Mouse (Mus musculus) megakaryocyte, embryonic 14.5 days (primary cell): ENCODE measurements around the gene Nrarp. TPM values are rescaled to one million over a fixed set of nuclear protein-coding genes. Genes with fewer than 3 reads are reported as not detected.
A peak's percentile ranks its signal among the peaks of the same experiment; 100 is the strongest.

Experiments
- H3K27me3 ChIP-seq: replicated peaks from 2 replicates; pipeline ENCODE3; 2012; ENCODE audit warnings: inconsistent platforms
- H3K36me3 ChIP-seq: replicated peaks from 2 replicates; pipeline ENCODE3; 2012; ENCODE audit warnings: low read length, inconsistent platforms, mixed read lengths
- H3K4me1 ChIP-seq: 2 replicates; pipeline ENCODE4 v1.6.1; 2012; ENCODE audit warnings: inconsistent platforms
- H3K4me3 ChIP-seq: replicated peaks from 2 replicates; pipeline ENCODE3; 2012; ENCODE audit warnings: moderate library complexity, mild to moderate bottlenecking, inconsistent platforms
- H3K9me3 ChIP-seq: 2 replicates; pipeline ENCODE4 v1.6.1; 2012; ENCODE audit warnings: inconsistent platforms
- FLI1 ChIP-seq: IDR thresholded peaks from 2 replicates; pipeline ENCODE4 v1.6.1; 2012; ENCODE audit warnings: low read length, inconsistent platforms, mixed read lengths
- GATA1 ChIP-seq: IDR thresholded peaks from 3 replicates; pipeline ENCODE4 v1.6.1; 2012; ENCODE audit warnings: mixed read lengths, low read length, inconsistent platforms, borderline replicate concordance
- polyA plus RNA-seq: library from polyadenylated mRNA; stranded (reverse); fragments of >175 nt; gene quantifications from 2 replicates; pipeline ENCODE4 v1.2.3, GENCODE M21; 2012; ENCODE audit warnings: low replicate concordance; ENCODE audit not compliant: insufficient read depth

Gene Nrarp
- polyA plus RNA-seq, 1 experiment = 8.1 TPM

DNA sequence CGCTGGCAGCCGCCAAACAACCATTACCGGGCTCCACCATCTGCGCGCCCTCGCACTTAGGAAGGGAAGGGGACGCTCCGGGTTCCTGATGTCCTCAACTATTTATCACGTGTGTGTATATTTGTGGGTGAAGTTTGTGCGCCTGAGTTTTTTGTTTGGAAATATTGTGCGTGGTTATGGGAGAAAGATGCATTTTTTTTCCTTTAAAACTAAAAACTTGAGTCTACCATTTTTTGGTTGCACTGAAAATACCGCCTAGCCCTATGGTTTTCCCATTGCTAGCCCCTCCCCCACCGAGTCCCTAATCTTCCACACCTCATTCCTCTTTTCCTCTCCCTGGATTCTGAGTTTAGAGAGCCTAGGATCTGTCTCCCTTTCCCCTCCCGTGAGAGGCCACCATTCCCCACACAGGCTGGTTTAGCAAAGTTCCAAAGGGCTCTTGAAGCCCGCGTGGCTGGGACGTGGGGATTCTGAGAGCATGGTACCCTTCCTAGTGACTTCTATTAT, 1.4 kb downstream of the Nrarp start:
- Histone ChIP-seq H3K9me3 (no peaks in the 10 kb centered on the region), H3K36me3 (peaks cover 10% of the 10 kb centered on the region), H3K4me3 (peak overlapping the region; percentile 96), H3K4me1 (peaks cover 95% of the 10 kb centered on the region), H3K27me3 (peaks cover 60% of the 10 kb centered on the region)
- no peak for TF ChIP-seq FLI1
- TF ChIP-seq GATA1 = no peak

DNA sequence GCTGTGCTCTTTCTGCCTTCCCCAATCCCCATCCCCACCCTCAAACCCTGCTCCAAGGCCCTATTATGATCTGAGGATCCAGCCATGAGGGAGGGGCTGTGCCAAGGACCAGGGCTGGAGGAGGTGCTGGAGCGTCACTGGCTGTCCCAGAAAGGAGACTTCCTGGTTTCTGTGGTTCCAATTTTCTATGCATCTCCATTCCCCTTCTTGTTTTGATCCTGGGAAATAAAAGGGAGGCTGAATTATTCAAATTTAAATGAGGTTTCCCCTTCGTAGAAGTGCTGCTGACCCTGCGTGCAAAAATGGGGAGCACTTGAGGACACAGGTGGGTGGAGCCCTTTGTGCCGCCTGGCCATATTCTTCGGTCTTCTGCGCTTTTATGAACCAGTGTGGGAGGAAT, 2.1 kb downstream of the Nrarp start:
- Histone ChIP-seq H3K36me3 (peaks cover 14% of the 10 kb centered on the region), H3K4me1 (peaks cover 91% of the 10 kb centered on the region), H3K4me3 (peak overlapping the region; percentile 96), H3K9me3 (no peaks in the 10 kb centered on the region), H3K27me3 (peaks cover 53% of the 10 kb centered on the region)
- TF ChIP-seq GATA1 = no peak
- no peak for TF ChIP-seq FLI1

- no peak for TF ChIP-seq FLI1
- no peak for TF ChIP-seq GATA1
- peak overlapping the region; percentile 56 for H3K4me3 ChIP-seq
- peaks cover 84% of the 10 kb centered on the region for H3K4me1 ChIP-seq
- peaks cover 46% of the 10 kb centered on the region for H3K27me3 ChIP-seq
- peaks cover 14% of the 10 kb centered on the region for H3K36me3 ChIP-seq
- H3K9me3 ChIP-seq = no peaks in the 10 kb centered on the region
These were observed 2.8 kb downstream of the Nrarp start for GRCm38 (mm10) chr2:25183336-25183735.

DNA sequence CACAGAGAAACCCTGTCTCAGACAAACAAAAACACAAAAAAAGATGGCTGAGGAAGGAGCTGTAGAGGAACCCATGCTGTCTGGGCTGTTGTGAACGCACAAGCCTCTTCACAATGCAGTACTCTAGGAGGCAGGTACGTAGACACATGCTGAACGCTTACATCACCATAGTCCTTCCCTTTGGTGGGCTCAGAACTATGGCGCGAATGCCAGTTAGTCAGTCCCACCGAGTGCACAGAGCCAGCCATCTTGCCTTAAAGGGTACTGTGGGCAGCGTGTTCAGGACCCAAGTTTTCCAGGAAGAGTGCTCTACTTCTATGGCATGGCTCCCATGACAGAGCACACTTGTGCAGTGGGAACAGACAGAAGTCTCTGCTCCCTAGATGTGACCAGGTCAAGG, 3.9 kb downstream of the Nrarp start:
- Histone ChIP-seq H3K36me3 (peaks cover 14% of the 10 kb centered on the region), H3K4me1 (peaks cover 75% of the 10 kb centered on the region), H3K27me3 (peaks cover 39% of the 10 kb centered on the region), H3K9me3 (no peaks in the 10 kb centered on the region), H3K4me3 (peak overlapping the region; percentile 3)
- no peak for TF ChIP-seq FLI1
- TF ChIP-seq GATA1 = no peak

- Histone ChIP-seq H3K4me3 (peak overlapping the region; percentile 90), H3K9me3 (no peaks in the 10 kb centered on the region), H3K27me3 (peaks cover 32% of the 10 kb centered on the region), H3K36me3 (peaks cover 20% of the 10 kb centered on the region), H3K4me1 (peaks cover 65% of the 10 kb centered on the region)
- TF ChIP-seq GATA1 (no peak), FLI1 (no peak)
These were observed 5.3 kb downstream of the Nrarp start for GRCm38 (mm10) chr2:25185625-25186574.

DNA sequence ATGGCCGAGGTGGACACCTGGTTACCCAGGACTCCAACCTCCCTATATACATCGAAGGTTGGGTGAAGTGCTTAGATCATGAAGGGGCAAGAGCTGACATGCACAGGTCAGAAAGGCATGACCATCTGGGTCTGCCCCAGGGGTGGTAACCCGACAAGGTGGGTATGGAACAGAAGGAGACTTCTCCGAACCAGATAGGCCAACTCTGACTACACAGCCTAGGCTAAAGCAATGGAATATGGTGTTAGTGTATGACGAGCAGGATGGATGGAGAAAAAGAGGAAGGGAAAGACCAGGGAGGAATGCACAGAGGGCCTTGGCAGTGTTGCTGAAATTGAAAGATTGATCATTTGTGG, 6.0 kb downstream of the Nrarp start:
- Histone ChIP-seq H3K9me3 (no peaks in the 10 kb centered on the region), H3K4me1 (peaks cover 62% of the 10 kb centered on the region), H3K4me3 (peak overlapping the region; percentile 90), H3K36me3 (peaks cover 27% of the 10 kb centered on the region), H3K27me3 (peaks cover 27% of the 10 kb centered on the region)
- TF ChIP-seq GATA1 (no peak), FLI1 (no peak)

DNA sequence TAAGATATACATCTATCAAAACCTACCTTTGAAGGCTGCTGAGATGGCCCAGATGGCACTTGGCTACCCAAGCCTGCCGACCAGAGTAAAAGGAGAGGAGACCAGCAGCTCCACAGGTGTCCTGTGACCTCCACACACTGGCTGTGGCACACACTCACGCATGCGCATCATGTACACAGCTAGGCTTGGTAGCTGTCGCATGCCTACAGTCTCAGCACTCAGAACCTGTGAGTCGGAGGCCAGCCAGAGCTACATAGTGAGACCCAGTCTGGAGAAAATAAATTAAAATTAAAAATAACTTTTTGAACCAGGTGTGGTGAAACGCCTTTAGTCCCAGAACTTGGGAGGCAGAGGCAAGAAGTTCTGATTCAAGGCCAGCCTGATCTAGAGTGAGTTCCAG, 7.3 kb downstream of the Nrarp start:
- Histone ChIP-seq H3K4me1 (peaks cover 54% of the 10 kb centered on the region), H3K36me3 (peaks cover 35% of the 10 kb centered on the region), H3K4me3 (no peak overlapping the region), H3K9me3 (no peaks in the 10 kb centered on the region), H3K27me3 (peaks cover 27% of the 10 kb centered on the region)
- TF ChIP-seq GATA1 = no peak
- TF ChIP-seq FLI1 = no peak

DNA sequence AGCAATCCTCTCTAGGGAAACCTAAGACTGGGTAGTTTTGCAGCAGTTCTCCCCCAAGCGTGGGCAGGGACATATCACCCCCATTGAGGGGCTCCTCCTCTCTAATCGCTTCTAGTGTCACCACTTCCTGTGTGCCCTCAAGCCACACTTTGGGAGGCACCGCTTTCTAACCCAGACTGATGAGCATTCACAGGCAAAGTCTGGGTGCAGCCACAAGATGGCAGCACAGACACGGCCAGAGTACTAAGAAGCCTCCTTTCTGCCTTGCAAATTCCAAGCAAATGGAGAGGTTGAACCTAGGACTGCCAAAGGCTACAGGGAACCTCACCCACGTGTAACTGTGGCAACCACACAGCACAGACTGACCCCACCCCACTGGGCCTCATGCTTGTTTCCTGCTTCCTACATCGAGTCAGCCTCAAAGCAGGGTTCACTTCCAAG, 12.8 kb downstream of the Nrarp start:
- TF ChIP-seq FLI1 = no peak
- no peak for TF ChIP-seq GATA1
- peaks cover 66% of the 10 kb centered on the region for H3K4me1 ChIP-seq
- peak overlapping the region; percentile 95 for H3K4me3 ChIP-seq
- no peaks in the 10 kb centered on the region for H3K27me3 ChIP-seq
- H3K9me3 ChIP-seq = no peaks in the 10 kb centered on the region
- peaks cover 56% of the 10 kb centered on the region for H3K36me3 ChIP-seq

DNA sequence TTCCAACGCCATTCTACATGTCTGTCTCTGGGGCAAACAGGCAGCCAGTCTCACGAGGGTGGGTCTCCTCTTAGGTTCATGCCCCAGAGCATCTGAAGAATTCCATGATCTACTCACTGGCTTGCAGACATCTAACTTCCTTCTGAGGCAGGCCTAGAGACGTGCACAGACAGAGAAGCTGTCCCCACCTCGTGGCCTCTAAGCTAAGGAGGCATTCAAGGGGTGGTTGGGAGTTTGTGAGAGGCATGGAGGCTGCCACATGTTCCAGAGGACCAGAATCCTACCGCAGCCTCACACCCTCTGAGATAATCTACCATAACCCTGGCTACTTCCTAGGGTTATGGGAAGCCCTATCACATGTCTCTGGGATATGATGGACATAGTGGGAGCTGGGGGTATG, 13.4 kb downstream of the Nrarp start:
- Histone ChIP-seq H3K4me3 (peak overlapping the region; percentile 95), H3K9me3 (no peaks in the 10 kb centered on the region), H3K27me3 (no peaks in the 10 kb centered on the region), H3K36me3 (peaks cover 63% of the 10 kb centered on the region), H3K4me1 (peaks cover 73% of the 10 kb centered on the region)
- no peak for TF ChIP-seq GATA1

DNA sequence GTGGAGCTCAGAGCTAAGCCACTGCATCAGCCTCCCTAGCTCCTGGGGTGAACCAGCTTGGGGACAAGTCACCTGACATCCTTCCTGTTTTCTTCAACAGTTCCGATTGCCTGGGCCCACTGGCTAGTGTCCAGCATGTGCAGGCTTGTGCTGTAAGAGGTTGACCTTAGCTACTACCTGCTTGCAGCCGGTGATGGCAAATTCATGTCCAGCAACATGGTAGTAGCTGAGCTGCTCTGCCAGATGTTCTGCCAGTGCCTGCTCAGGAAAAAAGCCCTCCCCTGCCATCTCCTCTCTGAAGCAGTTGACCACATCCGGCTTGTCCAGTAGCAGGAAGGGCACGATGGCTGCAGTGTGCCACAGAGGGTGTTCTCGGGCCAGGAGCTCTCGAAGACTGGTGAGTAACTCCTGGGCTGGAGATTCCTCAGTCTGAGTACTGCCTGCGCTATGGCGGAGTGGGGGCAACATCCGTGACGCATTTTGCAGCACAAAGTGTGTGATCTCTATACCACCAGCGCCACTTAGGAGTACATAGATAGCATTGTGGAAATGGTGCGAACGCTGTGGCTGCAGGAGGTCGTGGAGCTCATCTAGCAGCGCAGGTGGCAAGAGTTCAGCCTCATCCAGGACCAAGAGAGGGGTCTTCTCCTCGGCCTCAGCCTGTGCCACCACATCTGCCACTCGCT, 14.1 kb downstream of the Nrarp start:
- TF ChIP-seq FLI1 = 0 out of 2 replicates have a peak, but pooled peaks have one; percentile 15
- no peak for TF ChIP-seq GATA1
- Histone ChIP-seq H3K27me3 (no peaks in the 10 kb centered on the region), H3K4me1 (peaks cover 77% of the 10 kb centered on the region), H3K4me3 (peak overlapping the region; percentile 95), H3K36me3 (peaks cover 69% of the 10 kb centered on the region), H3K9me3 (no peaks in the 10 kb centered on the region)
